Mouse (Mus musculus) C2C12 (cell line): Measurements from ENCODE around the gene Cdk5rap3.

Experiments used
- CEBPB ChIP-seq: IDR thresholded peaks from one replicate; pipeline ENCODE4 v1.6.1; 2011; ENCODE audit warnings: low read depth, mild to moderate bottlenecking, control low read depth, moderate library complexity
- CTCF ChIP-seq: IDR thresholded peaks from one replicate; pipeline ENCODE4 v1.5.1; 2011; ENCODE audit not compliant: control insufficient read depth, insufficient read depth, insufficient read length
- MYOG ChIP-seq: IDR thresholded peaks from one replicate; pipeline ENCODE4 v1.6.1; 2011; ENCODE audit not compliant: control insufficient read depth, insufficient read length; ENCODE audit errors: extremely low read depth
- USF1 ChIP-seq: IDR thresholded peaks from one replicate; pipeline ENCODE4 v1.6.1; 2011; ENCODE audit warnings: low read depth, mild to moderate bottlenecking, control low read depth, moderate library complexity

DNA sequence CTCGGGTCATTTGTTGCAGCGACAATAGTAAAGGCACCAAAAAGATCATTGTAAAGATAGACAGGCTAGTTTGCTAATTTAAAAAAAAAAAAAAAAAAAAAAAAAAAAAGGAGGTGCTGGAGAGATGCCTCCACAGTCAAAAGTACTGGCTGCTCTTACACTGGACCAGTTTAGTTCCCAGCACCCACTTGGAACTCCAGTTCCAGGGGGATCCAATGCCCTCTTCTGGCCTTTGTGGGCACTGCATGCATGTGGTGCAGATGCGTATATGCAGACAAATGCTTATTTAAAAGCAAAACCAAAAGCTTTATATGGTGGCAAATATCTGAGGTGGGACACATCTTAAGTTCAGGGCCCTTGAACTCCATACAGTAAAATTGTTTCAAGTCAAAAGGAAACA is 34.5 kb upstream of the Cdk5rap3 start:
- TF ChIP-seq MYOG (no peak), USF1 (no peak), CTCF (no peak), CEBPB (no peak)
